Mouse (Mus musculus) CH12F3 (cell line): ENCODE measurements around the gene Mcoln1.

Experiments
- in situ Hi-C: fragments of 300-500 bp; cut with MboI; formaldehyde crosslinking; loops from 2 replicates; pipeline ENCODE4 v1.14.3; 2020; ENCODE audit warnings: low sequenced_read_pairs

Gene Mcoln1

DNA sequence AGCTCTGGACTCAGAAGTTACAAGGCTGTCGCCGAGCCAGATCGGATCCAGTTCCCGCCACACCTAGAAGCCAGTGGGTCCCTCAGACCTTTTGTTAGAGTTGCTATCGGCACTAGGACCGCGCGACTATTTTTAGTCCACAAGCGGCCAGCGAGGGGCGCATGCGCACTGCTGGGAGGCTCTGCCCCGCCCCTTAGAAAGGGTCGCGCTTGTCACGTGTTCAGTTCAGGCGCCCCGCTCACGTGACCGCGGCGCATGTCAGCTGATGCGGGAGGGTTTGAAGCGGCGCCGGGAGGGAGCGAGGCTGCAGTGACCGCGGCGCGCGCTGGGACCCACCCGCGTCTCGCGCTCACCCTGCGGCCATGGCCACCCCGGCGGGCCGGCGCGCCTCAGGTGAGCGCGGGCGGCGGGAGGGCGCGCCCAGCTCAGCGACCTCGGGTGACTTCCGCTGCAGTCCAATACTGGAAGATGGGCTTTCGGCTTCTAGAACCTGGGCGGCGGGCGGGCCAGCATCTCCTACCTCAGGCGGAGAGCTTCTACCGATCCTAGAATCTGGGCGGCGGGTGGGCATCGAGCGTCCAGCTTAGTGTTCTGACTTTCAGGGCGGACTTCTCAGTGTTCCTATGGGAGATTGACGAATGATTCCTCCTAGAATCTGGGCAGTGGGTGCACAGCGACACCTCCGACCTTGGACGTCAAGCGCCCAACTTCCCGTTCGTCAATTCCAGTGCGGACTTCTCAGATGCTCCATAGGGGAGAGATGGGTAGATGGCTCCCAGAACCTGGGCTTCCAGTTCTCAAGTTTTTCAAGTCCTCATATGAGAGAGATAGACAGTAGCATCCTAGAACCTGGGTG lies at the start of gene Mcoln1:
Gene Mcoln1 (plus strand): TSS at position 223 of the 856 bp plus-strand sequence.
- in situ Hi-C loops, result no loop called here

DNA sequence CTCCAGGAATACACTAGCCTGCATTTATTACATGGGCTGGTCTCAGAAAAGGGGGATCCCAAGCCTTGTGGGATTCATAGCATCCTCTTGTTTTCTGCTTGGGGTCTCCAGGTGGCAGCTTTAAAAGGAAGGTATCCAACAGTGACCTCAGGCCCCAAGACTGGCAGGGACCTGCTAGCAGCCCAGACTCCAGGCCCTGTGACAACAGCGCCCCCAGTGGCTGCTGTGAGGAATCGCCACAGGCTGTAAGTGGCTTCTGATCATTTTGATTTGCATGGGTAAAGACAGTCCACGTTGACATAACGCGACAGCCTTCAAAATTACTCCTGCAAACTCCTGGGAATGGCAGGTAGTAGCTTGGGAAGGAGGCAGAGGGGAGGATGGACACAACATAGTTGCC lies 49.6 kb upstream of the Mcoln1 start:
- in situ Hi-C loops, result no loop called here

DNA sequence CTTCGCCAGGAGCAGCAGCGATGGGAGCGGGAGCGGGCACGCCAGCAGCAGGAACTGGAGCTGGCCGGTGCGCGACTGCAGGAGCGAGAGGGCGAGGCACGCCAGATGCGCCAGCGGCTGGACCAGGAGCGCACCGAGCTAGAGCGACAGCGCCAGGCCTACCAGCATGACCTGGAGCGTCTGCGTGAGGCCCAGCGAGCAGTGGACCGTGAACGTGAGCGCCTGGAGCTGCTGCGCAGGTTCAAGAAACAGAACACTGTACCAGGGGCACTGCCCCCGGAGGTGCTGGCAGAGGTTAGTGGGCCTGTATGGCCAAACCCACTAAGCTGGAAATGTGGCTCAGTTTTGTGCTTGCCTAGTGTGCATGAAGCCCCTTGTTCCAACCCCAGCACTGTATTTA lies 48.3 kb upstream of the Mcoln1 start:
- in situ Hi-C loops, result no loop called here

DNA sequence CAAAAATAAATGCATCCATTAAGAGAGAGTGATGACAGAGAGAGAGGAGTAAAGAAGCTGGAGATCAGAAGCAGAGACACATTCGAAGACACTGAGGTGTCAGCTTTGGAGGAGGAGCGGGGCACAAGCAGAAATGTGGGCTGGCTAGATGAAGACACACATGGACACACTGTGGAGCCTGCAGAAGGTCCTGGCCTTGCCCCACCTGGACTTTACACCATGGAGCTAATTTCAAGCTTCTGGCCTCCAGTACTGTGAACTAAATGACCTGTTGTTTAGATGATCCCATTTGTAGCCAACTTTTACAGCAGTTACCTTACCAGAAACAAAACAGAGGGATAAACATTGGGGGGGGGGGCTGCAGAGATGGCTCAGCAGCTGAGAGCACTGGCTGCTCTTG lies 37.0 kb upstream of the Mcoln1 start:
- in situ Hi-C loops, result no loop called here

DNA sequence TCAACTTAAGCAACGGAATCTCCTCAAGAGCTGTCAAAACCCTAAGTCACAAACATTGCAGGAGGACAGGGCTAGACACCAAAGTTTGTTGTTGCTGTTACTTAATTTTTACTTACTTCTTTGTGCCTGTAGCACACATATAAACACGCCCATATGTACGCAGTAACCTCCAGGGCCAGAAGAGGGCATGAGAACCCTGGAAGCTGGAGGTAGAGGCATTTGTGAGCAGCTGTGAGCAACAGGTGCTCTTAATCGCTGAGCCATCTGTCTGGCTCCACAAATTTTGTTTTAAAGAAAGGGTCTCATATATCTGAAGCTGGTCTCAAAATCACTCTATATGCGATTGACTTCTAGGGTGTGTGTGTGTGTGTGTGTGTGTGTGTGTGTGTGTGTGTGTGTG lies 35.9 kb upstream of the Mcoln1 start:
- in situ Hi-C loops, result no loop called here

DNA sequence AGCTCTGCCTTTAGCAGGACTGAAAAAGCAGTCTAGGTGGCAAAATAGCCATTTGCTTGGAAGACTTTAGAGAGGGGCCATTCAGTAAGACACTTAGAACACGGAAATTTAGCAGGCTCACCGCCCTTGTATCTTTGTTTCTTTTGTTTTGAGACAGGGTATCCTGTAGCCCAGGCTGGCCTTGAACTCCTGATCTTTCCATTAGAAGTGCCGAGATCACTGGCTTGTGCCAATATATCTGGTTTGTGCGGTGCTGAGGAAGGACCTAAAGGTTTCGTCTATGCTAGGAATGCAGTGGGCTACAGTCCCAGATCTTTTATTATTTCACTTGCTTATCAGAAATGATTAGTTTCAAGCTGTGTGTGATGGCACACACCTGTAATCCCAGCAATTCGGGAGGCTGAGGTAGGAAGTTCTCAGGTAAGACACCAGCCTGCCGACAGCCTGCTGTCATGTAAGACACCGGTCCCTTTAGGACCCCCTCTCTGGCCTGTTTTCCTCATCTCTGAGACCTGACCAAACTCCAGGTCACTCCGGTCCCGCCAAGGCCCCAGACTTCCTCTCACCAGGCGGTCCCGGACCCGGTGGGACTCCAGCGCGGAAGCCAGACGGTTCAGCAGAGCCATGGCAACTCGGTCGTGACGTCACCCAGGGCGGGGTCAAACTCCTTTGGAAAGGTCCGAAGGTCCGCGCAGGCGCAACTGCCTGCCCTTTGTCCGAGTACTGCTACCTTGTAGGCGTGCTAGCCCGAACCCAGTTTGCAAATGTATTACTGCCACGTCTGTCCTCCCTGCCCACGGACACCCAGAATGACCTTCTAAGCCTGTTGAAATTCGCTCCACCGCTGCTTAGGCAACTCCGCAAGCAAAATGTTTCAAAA lies 33.0 kb upstream of the Mcoln1 start, which contains the start of gene Pex11g:
Gene Pex11g (minus strand): TSS at position 675 of the 880 bp plus-strand sequence.
- in situ Hi-C loops, result no loop called here

DNA sequence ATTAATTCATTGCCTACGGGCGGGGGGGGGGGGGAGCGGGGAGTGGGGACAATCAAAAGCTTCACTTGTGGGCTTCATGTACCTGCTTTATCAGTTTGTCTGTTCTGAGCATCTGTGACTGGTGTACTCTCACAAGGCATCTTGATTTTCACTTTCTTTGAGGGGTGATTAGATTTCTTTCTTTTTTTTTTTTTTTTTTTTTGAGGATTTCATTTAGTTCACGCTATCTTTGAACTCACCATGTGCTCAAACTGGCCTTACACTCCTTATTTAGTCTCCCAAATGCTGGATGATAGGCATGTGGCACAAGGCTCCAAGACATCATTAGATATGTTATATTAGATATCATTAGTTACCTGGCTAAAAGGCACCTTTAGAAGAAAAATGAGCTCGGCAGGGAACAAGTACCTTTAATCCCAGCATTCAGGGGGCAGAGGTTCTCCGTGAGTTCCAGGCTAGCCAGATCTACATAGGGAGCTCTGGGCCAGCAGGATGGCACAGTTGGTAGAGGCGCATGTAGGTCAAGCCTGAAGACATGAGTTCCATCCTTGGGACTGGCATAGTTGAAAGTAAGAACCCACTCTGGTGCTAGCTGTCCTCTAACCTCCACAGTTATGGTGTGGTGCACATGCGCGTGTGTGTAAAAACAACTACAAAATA lies 32.2 kb upstream of the Mcoln1 start:
- in situ Hi-C loops, result no loop called here

DNA sequence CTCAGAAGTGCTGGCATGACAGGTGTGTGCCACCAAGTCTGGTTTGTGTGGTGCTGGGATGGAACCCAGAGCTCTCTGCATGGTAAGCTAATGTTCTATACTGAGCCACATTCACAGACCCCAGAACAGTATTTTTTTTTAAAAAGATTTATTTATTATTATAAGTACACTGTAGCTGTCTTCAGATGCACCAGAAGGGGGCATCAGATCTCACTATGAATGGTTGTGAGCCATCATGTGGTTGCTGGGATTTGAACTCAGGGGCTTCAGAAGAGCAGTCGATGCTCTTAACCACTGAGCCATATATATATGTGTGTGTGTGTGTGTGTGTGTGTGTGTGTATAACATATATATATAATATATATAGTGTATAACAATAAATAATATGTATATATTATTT lies 31.4 kb upstream of the Mcoln1 start:
- in situ Hi-C loops, result no loop called here

DNA sequence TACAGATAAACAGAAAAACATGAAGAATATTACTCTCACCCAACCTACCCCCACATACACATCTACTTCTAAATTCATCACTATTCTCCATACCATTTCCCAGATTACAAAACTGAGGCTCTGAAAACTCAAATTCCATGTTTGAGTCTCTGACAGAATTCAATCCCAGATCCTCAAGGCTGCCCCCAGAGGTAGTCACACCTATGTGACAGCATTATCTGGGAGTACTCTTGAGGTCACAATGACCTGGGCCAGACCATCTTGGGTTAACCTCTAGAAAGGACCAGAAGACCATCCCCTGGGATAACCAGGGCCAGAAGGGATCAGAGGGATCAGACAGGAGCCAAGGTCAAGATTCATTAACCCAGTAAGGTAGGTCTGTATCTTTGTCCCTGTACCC lies 29.7 kb upstream of the Mcoln1 start, which contains the start of gene Tex45:
Gene Tex45 (plus strand): TSS at position 301 of the 400 bp plus-strand sequence.
- in situ Hi-C loops, result no loop called here

DNA sequence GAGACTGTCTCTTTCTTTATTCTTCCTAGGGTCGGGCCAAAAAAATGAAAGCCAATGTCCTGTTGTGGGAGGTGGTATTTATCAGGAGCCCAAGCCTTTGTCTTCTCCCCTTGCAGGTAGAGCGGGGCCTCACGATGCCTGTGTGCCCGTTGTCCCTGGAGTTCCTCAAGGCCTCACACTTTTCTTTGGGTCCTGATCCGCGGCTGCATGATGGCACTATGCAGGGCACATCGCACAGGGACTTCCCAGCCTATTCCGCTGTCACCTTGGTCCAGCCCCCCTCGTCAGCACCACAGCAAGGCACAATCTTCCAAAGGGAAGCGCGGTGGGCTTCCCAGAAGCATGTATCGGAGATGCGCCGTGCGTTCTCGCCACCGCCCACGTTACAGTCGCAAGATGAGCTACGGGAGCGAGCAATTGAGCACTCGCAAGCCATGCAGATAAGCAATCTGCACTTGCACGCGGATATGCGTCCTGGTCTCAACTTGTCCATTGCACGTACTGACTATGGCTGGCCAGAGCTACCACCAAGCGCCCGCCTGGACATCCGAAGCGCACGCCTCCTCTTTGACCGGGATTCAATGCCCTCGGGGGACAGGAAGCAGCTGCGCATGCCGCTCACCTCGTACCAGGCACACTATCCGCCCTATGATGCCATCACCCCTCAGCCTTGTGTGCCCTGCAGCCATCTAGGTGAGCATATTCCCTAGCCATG lies 24.4 kb upstream of the Mcoln1 start:
- in situ Hi-C loops, result no loop called here

DNA sequence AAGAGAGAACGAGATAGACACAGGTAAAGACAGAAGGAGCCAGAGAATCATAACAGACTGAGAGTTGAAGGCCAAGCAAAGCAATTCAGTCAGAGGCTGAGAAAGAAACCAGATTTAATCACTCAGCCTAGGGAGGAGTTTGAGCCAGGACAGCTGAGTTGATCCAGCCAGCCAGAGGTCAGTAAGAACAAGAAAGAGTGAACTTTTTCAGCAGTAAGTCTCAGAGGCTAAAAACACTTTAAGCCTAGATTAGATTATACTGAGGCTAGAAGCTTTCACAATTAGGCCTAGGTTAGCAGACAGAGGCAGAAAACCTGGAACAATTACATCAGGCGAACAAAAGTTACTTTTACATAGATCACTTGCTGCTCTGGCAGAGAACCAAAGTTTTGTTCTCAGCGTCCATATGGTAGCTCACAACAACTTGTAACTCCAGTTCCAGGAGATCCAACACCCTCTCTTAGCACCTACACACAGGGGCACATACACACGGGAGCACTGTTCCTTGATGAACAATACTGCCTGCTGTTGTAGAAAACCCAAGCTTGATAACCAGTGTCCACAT lies 20.0 kb upstream of the Mcoln1 start:
- in situ Hi-C loops, result no loop called here

DNA sequence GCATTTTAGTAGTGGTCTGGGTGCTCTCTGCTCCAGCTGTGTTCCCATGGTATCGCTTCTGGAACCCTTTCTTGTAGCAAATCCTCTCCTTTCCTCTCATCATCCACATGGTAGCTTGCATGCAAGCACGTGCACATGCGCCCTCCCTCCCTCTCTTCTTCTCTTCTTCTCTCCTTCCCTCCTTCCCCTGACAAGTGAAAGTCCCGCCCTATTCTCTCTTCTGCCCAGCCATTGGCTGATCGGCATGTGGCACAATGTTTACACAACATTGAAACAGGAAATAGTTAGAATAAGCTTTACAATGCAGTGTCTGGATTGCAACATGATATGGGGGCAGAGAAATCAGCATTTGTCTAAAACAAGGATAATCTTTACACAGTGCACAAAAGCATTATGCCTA lies 18.7 kb upstream of the Mcoln1 start:
- in situ Hi-C loops, result no loop called here

DNA sequence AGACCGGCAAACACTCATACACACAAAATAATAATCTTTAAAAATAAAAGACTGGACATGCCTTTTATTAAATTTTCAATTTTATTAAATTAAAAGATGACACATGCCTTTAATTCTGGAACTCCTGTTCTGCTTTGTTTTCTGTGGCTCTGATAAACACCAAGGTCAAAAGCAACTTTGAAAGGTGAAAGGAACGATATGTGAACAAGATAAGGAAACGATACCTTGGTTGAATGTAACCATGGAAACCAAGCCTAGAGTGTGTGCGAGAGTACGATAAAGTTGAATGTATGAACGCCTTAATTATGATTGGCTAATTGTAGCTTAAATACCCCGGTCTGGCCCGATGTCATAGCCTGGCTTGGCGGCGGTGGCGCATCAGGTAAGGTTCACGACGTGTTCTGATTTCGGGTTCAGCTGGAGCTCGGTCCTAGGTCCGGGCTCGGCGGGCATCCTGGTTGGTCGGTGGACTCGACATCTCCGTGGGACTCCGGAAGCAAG lies 18.0 kb upstream of the Mcoln1 start:
- in situ Hi-C loops, result no loop called here

DNA sequence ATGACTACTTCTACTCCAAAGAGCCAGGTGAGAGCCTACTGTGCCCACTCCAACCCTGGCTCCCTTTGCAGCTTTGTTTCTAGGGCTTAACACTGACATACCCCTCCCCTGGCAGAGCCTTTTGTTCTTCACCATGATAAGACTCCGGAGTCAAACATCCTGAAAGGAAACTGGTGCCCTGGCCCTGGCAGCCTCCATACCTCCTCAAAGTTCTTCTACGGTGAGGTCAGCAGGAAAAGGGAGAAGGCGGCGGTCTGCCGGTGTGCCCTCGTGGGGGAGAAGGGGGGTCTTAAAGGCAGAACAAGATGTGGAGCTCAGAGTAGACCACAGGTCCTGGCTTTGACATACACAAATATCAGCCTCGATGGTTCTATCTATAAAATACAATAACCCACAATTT lies 16.7 kb upstream of the Mcoln1 start:
- in situ Hi-C loops, result no loop called here

DNA sequence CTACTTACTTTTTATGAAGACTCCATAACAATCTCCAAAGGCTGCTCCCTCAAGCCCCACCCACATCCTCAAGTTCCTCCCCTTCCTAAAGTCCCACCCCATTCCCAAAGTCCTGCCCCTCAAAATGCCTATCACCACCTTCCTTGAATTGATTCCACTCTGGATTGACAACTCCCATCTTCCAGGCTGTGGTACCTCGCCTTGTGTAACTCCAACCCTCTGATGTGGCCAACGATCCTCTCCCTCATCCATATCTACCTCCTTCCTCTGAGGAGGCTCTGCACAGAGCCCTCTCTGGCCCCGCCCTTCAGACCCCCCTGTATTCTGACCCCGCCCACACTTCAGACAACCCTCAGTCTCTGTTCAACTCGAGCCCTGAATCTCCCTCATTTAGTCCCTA lies 15.1 kb upstream of the Mcoln1 start:
- in situ Hi-C loops, result no loop called here

DNA sequence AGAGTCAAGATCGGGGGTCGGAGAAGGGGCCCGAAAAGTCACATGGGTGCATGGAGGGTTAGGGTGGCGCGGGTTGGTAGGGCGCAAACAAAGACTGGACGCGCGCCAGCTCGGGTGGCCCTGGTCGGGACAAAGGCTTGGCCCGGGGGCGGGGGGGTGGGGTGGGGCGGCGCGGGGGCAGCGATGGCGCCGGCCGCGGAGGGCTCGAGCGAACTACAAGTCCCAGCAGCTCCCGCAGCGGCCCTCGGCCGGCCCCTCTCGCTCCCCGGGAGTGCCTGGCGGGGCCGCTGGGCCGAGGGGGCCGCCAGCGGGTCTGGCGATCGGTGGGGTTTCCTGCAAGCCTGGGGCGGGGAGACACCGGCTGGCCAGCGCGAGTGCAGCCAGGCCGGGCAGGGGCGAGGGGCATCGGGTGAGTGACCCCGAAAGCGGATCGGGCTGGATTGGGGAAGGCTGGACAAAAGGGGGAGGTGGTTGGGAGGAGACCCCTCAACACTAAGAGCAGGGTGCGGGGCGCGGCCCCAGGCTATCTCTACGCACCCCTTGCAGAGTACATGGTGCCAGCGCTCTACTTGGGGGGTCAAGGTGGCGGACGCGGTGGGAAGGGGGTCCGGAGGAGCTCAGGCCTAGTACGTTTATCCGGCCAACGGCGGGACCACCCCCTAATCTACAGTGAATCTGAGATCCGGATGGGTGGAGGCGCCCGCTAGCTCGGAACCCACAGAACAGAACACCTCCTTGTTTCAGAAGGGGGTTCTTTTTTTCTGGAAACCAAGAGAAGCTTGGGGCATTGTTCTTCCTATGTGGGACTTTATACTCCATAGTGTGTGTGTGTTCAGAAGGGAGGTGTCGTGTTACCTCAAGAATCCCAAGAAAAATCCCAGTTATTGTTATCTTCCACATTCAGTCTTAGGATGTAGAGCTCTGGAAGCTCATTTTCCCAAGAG lies 7.1 kb upstream of the Mcoln1 start, which contains the start of gene Zfp358:
Gene Zfp358 (plus strand): TSS at position 238 of the 944 bp plus-strand sequence.
- in situ Hi-C loops, result no loop called here

DNA sequence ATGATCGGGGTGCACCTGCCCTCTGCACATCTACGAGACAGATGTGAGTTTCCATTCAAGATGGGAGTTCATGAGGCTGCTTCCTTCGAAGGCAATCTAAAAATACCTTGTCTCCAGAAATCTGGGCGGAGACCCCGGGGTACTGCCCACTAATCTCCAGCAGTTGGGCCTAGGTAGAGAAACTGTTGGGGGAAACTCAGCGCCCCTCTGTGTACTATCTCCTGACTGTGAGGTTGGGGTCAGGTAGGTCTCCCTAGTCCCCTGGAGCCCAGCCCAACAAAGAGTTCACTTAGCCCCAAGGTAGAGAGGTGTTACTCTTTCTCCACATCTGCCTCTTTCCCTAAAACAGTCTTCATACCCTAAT lies 6.4 kb upstream of the Mcoln1 start:
- in situ Hi-C loops, result no loop called here

DNA sequence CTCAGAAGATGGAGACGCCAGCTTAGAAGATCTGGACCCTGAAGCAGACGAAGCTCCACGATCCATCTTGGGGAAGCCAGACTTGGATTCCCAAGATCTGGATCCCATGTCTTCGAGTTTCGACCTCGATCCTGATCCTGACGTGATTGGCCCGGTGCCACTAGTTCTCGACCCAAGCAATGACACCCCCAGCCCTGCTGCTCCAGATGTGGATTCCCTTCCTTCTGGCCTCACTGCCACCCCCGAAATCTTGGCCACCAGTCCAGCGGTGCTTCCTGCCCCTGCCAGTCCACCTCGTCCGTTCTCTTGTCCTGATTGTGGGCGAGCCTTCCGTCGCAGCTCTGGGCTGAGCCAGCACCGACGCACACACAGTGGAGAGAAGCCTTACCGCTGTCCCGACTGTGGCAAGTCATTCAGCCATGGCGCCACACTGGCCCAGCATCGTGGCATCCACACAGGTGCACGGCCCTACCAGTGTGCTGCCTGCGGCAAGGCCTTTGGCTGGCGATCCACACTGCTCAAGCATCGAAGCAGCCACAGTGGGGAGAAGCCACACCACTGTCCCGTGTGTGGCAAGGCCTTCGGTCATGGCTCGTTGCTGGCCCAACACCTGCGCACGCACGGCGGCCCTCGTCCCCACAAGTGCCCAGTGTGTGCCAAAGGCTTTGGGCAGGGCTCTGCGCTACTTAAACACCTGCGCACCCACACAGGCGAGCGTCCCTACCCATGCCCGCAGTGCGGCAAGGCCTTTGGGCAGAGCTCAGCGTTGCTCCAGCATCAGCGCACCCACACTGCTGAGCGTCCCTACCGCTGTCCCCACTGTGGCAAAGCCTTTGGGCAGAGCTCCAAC lies 4.5 kb upstream of the Mcoln1 start:
- in situ Hi-C loops, result no loop called here
